Mouse (Mus musculus) spleen, postnatal 10 days (tissue): ENCODE data around the gene Tlcd1.
"Not testable (repeated sequence)": the region's sequence is repeated elsewhere in the genome, so short reads cannot be mapped to it uniquely, and the experiment has no call there.

Experiments used
- DNase-seq, 2 experiments: peaks; one replicate each; pipeline ENCODE4 v3.0.0; 2021 to 2022; ENCODE audit warnings: low spot score in 2 of 2

Tlcd1 gene

GRCm38 (mm10) chr11:78176402-78176862 lies at the start of gene Tlcd1, which contains the start of gene Nek8:
Gene Tlcd1, plus strand, starts transcription at chr11:78176711.
Gene Nek8, minus strand, starts transcription at chr11:78176675.
- DNase-seq: peak; percentile 95 to 97

- DNase-seq: no peak
Measured at GRCm38 (mm10) chr11:78126739-78127138, 49.8 kb upstream of the Tlcd1 start.

- no peak for DNase-seq
Measured at GRCm38 (mm10) chr11:78129458-78129857, 47.1 kb upstream of the Tlcd1 start.

- DNase-seq: no peak
Measured at GRCm38 (mm10) chr11:78133915-78134314, 42.6 kb upstream of the Tlcd1 start.

- DNase-seq: no peak
Measured at GRCm38 (mm10) chr11:78134344-78134743, 42.2 kb upstream of the Tlcd1 start.

GRCm38 (mm10) chr11:78135314-78135713 lies 41.2 kb upstream of the Tlcd1 start:
- DNase-seq: not testable (repeated sequence)

- DNase-seq: no peak
Measured at GRCm38 (mm10) chr11:78136132-78136531, 40.4 kb upstream of the Tlcd1 start.

GRCm38 (mm10) chr11:78137584-78137983 lies 38.9 kb upstream of the Tlcd1 start:
- no peak for DNase-seq

- no peak for DNase-seq
Measured at GRCm38 (mm10) chr11:78138023-78138422, 38.5 kb upstream of the Tlcd1 start.

GRCm38 (mm10) chr11:78140665-78141064 lies 35.8 kb upstream of the Tlcd1 start:
- no peak for DNase-seq

- no peak for DNase-seq
Measured at GRCm38 (mm10) chr11:78143520-78143919, 33.0 kb upstream of the Tlcd1 start.

- no peak for DNase-seq
Measured at GRCm38 (mm10) chr11:78146168-78146567, 30.3 kb upstream of the Tlcd1 start.

GRCm38 (mm10) chr11:78146707-78147543 lies 29.6 kb upstream of the Tlcd1 start:
- no peak for DNase-seq

- peak in 1 of 2 experiments; percentile 70 for DNase-seq
Measured at GRCm38 (mm10) chr11:78151161-78151560, 25.4 kb upstream of the Tlcd1 start.

GRCm38 (mm10) chr11:78152299-78153231 lies 23.9 kb upstream of the Tlcd1 start:
- DNase-seq: peak in 1 of 2 experiments; percentile 25

- no peak for DNase-seq
Measured at GRCm38 (mm10) chr11:78153778-78154177, 22.7 kb upstream of the Tlcd1 start.

- no peak for DNase-seq
Measured at GRCm38 (mm10) chr11:78155674-78156073, 20.8 kb upstream of the Tlcd1 start.

GRCm38 (mm10) chr11:78156156-78156699 lies 20.3 kb upstream of the Tlcd1 start:
- no peak for DNase-seq

- DNase-seq: peak; percentile 69 to 84
Measured at GRCm38 (mm10) chr11:78159096-78159495, 17.4 kb upstream of the Tlcd1 start.

- no peak for DNase-seq
Measured at GRCm38 (mm10) chr11:78159557-78159956, 17.0 kb upstream of the Tlcd1 start.

- DNase-seq: peak in 1 of 2 experiments; percentile 21
Measured at GRCm38 (mm10) chr11:78160171-78160570, 16.3 kb upstream of the Tlcd1 start.

- DNase-seq: no peak
Measured at GRCm38 (mm10) chr11:78160675-78161074, 15.8 kb upstream of the Tlcd1 start.
